Mouse (Mus musculus) spleen, adult 12 weeks (tissue): ENCODE data around the gene Milr1.
"Not testable (repeated sequence)": the region's sequence is repeated elsewhere in the genome, so short reads cannot be mapped to it uniquely, and the experiment has no call there.

Source experiments
- DNase-seq: peaks from one replicate; pipeline ENCODE4 v3.0.0; 2022; ENCODE audit warnings: low spot score

Gene Milr1

DNA sequence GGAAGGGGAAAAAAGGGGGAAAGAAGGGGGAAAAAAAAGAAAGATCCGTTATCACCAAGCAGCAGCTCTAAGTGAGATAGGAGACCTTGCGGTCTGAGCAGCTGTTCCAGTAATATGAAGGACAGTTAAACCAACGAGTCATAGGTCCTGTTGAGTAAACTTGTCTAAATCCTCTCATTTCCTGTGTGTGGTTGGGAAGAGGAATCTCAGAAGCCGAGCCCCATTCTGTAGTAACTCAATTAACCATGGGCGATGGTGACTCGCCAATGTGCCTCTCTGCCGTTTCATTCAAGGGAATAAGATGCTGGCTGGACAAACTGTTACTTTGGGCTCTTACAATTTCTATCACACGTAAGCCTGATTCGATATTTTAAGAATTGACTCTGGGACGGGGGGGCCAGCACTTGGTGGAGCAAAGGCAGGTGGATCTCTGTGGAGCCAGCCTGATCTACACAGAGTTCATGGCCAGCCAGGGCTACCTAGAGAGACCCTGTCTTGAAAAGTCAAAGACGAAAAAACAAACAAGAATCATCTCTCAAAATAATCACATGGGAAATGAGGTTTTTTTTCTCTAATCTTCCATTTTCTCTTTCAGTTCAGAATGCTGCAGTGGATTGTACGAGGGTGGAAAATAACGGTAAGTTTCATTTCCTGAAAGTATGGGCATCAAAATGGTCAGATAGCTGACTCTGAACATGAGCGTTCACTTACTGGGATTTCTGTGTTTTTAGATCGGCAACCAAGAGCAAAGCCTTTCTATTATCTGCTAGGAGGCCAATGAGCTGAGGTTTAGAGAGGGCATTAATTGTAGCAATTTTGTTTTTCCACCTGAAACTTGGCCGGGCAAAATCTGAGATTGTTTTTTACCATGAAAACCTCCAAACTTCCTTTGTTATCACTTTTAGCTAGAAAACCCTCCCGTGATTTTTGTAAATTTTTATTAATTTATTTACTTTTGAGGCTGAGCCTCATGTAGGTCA, at the start of gene Milr1:
Gene Milr1 (plus strand): TSS at position 188 of the 980 bp plus-strand sequence.
- DNase-seq: no peak

DNA sequence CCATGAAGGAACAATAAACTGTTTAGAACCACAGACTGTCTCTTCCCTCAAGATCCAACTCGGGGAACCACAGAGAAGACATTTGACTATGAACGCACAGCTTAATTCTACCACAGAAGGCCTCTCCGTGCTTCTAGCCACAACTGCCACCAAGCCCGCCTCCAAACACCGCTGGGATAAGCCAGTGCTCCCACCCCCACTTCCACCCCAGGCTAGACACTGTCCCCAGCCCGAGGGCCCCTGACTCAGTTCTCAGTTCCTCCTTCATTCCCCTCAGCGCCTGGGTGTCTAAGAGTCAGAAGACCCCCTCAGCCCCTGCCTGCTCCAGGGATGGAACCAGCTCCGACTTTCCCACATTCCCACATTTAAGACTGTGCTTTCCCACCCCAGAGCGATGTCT, 49.4 kb upstream of the Milr1 start:
- DNase-seq: no peak

DNA sequence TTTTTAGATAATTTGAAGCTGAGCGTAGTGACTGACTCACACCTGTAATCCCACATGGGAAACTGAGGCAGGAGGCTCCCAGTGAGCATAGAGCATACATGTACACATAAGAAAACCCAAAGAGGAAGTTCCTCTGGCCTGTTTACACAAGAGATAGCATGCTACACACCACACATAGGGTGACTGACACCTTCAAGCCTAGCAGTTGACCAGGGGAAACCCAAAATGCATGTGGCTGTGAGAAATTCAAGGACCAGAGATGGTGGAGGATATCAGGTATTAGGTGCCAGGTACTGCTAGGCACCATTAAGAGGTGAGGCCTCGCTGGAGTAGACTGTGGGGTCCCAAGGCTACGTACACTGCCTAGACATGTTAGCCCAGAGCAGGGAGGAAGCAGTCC, 48.4 kb upstream of the Milr1 start:
- DNase-seq: no peak

DNA sequence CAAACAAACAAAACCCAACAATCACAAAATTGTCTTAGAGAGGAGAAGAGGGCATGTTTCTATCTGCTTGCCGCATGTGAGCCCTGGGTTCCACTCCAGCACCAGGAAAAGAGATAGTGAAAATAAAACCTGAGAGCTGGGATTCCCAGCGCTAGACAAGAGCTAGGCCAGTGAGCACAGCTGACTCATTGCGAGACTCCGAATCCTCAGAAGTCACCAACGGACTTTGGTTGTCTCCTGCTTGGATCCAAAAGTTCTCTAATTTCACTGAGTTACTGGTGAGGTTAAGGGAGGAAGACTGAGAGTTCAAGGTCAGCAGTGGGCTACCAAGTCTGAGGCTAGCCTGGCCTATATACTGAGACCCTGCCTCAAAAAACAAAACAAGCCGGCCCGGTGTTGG, 47.1 kb upstream of the Milr1 start:
- DNase-seq: no peak

DNA sequence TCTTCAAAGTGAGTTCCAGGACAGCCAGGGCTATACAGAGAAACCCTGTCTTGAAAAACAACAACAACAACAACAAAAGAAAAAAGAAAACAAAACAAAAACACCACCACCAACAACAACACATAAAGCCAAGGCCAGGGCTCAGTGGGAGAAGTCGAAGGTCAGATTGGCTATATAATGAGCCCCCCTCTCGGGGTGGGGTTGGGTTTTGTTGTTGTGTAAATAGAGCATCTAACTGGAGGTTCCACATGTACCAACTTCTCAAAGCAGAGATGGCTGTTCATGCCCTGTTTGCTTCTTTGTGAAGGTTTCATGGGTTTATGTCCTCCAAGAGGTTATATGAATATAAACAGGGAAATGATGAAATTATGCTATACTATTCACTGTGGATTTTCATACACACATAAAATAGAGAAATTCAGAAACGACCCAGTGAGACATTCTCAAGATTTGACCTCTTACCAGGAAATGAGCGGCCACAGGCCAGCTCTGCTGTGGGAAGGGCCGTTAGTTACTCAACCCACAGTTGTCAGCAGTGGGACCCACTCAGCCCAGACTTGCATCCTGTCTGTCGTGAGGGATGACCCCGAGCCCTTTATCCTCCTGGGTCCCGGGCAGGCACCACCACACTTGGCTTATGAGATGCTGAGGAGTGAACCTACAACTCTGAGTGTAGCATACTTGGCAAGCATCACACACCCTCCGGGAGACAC, 46.5 kb upstream of the Milr1 start:
- DNase-seq: no peak

DNA sequence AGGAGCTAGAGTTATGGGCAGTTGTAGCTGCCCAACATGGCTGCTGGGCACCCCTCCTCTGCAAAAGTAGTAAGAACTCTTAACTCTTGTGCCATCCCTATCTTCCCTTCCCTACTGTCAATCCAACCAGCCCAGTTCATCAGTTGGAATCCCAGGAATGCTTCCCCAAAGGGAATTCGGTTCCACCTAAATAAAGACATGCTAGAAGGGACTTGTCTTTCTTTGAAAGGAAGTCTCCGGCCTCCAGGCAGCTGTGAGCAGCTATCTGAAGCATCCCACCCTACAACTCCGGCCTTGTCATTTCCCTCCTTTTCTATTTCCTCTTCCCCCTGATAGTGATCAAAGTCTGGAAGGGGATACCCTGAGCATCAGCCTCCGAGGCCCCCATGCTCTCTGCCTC, 44.8 kb upstream of the Milr1 start:
- DNase-seq: no peak

DNA sequence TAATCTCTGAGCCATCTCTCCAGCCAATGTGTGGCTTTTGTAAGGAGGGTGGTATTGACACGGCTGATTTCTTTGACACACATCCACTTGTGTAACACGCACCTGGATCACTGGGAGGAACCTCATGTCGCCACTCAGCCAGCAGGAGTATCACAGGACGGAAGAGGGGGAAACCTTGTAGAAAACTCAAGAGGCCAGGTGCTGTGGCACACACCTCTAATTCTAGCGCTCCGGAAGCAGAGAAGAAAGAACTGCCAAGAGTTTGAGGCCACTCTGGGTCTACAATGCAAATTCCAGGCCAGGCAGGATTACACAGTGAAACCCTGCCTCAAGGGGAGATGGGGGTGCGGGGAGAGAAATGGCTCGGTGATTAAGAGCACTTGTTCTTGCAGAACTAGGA, 43.9 kb upstream of the Milr1 start:
- DNase-seq: no peak

DNA sequence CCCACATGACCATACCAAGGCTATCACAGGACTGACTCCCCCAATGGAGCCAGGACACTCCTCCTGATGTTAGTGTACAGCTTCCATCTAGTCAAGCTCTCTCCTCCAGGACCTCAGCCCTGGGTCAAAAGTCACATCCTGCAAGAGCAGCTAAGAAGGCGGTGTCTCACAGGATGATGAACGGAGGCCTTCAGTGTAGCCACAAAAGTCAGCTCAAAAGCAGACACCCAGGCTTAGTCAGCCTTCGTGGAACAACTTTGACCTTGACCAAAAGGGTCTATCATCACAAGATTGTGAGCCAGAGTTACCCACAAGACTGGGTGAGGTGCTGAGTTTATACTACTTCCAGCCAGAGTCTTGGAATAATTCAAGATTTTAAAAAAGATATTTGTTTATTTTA, 43.2 kb upstream of the Milr1 start:
- DNase-seq: no peak

DNA sequence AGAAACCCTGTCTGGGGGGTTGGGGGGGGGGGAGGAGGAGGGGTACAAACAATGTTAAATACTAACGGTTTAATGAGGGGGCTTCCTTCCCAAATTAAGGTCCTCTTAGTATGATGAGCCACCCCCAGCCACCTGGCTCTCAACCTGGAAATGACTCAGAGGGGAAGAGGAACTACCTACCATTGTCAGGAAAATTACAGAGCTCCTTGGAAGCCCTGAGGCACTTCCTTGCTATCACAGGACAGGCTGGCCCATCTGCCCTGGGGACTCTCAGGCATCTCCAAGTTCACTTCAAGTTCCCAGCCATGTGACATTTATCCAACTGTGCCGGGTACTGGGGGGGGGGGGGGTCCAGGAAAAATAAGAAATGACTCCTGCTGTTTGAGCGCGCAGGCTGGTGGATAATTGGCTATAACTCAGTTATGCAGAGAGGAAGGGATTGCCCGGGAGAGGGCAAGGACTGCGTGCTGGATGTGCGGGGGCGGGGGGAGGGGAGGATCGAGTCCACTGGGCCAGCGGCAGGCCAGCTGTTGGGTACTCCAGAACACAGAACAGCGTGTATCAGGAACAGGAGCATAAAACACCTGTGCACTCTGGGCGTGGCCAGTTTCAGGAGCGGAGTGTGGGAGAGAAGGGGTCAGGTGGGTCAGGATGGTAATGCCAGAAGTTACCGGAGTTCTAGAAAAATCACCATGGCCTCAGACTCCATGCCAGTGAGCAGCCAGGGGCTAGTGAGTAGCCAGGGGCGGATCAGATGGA, 41.6 kb upstream of the Milr1 start:
- no peak for DNase-seq

DNA sequence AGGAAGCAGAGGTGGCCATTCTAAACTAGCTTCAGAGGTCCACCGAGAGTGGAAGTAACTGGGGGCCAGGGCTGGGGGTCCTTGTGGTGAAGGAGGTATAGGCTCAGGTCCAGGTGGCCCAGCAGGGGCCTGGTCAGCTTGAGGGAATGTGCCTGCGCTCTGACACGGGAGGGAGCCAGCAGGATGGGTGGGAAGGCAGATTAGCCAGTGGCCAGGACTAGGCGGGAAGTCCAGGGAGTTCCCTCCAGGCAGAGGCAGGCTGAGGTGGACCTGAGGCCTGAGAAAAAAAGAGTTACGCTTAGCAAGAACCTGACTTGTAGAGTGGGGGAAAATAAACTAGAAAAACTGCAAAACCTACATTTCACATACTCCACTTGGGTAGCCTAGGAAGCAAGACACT, 40.2 kb upstream of the Milr1 start:
- DNase-seq: no peak

DNA sequence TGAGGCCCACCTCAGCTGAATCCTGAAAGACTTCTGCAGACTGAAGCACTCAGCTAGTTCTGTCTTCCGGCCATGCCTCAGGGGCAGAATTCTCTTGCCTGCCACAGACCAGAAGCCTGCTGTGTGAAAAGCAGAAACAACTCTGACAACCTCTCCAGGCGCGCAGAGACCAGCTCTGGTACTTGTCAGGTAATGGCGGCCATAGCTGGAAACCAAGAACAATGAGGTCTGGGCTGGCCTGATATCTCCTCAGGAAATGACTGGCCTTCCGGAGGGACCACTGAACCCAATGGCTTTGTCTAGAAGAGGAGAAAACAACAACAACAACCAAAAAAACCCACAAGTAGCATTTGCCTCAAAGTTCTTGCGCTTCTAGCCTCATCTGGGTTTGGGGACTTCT, 36.0 kb upstream of the Milr1 start:
- DNase-seq: no peak

DNA sequence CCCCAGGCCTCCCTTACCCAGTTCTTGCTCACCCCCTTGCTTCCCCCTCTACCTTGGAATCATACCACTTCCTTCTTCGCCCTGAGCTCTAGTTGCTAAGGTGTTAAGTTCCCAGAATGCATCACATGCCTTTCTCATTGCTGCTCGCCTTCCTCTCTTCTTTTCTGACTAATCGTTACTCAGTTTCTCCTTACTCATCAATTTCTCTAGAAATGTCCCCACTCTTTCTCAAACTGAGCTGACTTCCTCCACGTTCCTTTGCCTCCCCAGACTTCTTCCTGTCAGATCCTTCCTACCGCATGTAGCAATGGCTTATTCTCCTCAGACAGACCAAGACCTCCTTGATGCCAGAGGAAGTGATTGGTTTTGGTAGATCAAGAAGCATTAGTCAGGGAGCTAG, 34.5 kb upstream of the Milr1 start:
- DNase-seq: no peak

DNA sequence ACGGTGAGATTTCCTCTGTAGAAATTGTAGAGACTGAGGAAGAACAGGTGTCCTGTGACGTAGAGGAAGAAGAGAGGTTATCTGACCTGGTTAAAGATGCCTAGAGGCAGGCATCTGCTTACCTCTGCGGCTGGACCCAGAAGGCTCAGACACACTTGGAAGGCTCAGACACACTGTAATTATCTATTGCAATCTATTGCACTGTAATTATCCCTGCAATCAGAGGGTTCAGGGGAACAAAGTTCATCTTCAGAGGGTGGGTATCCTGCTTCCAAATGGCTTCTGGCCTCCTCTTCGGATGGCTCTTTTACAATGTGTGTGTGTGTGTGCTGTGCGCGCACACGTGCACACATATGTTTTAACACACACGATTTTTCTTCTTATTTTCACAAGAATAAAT, 30.6 kb upstream of the Milr1 start:
- DNase-seq: no peak

DNA sequence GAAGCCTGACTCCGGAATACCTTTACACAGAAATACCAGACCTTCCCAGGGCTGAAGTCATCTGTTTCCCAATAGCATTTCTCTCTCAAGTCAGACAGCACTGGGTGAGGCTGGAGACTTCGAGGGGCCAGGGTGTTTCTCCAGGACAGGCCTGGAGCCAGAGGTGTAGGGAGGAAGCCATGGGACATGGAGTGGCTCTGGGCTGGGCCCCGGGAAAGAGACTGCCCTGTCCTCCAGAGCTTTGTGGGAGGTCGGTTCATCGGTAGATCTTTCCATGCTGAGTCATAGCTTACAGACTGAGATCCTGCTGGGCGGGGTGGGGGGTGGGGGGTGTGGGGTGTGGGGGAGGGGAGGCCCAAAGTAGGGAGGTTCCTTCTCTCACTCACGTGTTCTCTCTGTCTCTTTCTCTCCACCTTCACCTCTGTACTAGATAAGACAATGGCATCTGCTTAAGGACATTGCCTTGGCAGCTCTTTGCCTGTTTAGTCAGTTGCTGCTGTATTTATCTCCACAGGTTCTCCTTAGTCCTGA, 28.1 kb upstream of the Milr1 start:
- no peak for DNase-seq

DNA sequence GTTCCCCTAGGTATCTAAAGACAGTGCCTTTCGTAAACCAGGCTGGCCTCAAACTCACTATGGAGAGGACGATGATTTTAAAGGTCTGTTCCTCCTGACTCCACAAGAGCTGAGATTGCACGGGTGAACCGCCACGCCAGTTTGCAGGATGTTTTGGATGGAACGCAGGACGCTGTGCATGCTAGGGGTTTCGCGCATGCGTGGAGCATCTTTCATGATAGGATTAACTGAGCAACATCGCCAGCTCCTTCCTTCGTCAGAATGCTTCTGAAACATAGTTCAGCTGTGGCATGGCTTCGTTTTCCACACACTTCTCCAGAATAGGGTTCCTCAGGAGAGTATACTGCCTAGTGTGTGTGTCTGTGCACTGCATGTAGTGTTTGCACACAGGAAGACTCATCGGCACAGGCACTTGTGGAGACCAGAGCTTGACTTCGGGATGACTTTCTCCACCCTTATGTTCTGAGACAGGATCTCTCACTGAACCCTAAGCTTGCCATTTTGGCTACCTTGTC, 27.4 kb upstream of the Milr1 start:
- DNase-seq: no peak

DNA sequence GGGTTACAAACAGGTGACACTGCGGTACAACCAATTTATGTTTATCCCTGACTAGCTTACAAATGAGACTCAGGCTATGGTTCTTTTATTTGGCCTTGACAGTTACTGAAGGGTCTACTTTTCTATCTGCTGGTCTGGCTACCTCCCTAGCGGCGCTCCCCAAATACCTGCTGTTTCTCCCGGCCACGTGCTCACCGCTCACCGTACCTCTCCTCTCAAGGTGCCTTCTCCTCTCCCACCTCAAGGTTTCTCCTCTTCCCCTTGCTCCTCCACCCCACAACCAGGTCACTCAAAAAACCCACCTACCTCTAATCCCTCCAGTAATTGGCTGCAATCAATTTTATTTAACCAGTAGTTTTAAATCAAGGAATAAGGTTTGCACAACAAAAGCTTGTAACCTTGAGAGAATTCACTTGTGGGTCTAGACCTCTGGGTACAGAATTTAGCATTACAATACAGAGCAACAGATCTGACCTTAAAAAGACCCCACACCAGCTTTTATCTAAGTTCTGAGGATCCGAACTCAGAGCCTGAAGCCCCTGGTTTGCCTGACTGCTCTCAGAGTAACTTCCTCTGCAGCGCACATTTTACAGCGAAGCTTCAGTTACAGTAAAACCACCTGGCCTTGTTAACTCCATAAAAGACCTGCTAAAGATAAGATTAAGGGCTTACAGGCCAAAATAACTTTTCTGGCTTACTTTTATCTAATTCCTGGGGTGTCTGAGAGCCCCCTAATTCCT, 26.7 kb upstream of the Milr1 start:
- DNase-seq: no peak

DNA sequence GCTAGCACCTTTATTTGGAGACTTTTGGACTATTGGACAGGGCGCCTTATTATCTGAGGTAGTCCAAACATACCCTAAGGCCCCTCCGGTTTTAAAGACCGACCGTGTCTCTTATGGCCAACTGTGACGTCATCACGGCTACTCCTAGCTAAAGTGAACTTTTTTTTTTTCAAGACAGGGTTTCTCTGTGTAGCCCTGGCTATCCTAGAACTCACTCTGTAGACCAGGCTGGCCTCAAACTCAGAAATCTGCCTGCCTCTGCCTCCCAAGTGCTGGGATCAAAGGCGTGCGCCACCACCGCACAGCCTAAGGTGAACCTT, 26.1 kb upstream of the Milr1 start:
- DNase-seq: not testable (repeated sequence)

DNA sequence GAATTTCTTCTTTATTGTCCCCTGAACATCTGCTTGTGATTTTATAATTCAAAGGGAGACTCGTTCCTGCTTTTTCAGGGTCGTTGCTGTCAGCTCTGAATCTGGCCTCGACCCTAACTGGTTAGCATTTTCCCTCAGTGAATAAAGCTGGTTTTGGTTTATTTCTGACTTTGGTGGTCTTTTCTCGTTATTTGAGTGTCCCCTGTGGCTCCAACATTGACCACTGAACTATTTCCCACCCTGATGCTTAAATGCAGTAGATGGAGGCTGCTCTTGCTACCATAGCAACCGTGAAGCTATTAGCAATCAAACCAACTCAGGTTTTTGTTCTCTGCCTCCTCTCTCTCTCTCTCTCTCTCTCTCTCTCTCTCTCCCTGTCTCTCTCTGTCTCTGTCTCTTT, 23.1 kb upstream of the Milr1 start:
- no peak for DNase-seq

DNA sequence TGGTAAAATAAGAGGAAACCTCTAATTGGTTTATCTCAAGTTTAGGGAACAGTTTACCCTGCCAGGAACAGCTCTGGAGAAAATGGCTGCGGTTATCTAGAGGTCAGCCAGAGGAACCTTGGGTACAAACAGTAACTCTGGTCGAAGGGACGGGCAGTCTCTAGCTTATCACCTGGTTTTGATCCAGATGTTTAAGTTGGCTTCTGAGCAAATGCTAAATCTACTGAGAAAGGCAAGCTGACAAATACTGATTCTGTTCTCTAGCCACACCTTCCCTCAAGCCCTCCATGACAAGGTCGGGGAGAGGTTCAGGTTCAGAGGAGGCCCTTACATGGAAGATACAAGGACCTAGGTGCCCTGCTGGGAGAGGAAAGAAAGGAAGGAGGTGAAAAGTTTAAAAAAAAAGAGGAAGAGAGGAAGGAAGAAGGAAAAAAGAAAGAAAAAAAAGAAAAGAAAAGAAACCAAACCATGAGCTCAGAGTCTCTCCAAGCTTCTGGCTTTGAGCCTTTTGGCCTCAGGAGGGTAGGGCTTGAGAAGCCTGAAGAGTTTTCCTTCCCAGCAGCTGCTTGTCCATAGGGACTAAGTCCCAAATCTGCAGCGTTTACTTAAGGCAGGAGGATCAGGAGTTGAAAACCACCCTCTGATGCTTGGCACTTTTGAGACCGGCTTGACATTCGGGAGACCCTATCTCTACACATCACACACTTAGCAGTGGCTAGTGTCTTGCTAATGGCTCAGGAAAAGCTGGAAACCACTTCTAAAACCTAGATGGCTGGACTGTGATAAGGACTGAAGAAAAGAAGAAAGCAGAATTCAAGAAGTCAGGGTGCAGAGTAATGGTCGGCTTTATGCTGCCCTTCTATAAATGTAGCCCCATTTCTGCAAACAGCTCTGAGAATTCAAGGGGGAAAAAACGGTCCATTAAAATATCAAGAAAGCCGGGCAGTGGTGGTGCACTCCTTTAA, 22.3 kb upstream of the Milr1 start:
- DNase-seq: no peak

DNA sequence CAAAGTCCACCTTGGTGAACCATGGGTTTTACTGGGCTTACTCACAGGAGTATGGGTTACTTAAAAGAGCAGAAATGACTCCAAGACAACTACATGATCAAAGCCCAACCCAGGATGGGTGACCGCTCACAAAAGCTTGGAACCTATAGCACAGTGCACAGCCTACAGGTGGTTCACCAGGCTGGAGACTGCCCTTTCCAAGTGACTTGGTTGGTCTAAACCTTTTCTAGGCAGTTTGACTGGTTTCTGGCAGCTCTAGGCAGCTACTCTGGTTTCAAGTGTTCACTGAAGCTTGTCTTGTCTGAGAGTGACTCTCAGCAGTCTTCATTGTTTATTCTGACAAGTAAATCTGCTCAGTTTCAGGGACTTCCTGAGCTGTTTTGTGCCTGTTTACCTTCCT, 21.4 kb upstream of the Milr1 start:
- no peak for DNase-seq
